In the genomic region with DNA sequence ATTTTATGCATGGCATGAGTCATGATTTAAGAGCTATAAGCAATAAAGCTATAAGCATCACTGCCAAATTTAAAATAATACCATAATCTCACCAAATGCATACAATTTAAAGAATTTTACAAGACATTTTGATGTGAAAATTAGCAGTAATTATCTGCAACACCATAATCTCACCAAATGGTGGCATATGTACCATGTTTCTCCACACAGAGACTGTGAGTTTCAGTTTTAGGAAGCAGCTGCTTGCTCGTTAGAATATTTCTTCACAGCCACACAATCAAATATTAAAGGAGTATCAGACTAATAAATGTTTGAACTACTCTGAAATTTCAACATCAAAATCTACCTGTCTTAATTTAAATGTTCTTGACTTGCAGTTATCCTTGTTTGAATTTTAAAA, we compare ENCODE assay signal across 30 mouse cellular contexts.
DNase-seq lines count a peak whose midpoint lies in the region; ATAC-seq and TF ChIP-seq lines count a peak whose summit lies in the region.
"Had no signal": no experiment of that assay in that cellular context is flagged by ENCODE, and none has a peak within 500 bp of the region (broad histone marks: within the 10 kb centered on the region; RNA-seq: fewer than 3 reads in every experiment).

No protein-coding gene starts in this region.

- H3K27ac ChIP-seq in layer of hippocampus, adult 2 months: no peak overlapping the region
- H3K27ac ChIP-seq: embryonic facial prominence, embryonic 12.5 days; heart, adult 2 months; limb, embryonic 10.5 days; limb, embryonic 15.5 days; liver, embryonic 13.5 days; midbrain, embryonic 15.5 days had no signal

- no peak overlapping the region for H3K4me3 ChIP-seq in layer of hippocampus, adult 2 months
- H3K4me3 ChIP-seq: embryonic facial prominence, embryonic 12.5 days; heart, adult 2 months; heart, embryonic 12.5 days; limb, embryonic 10.5 days; limb, embryonic 15.5 days; liver, embryonic 13.5 days; megakaryocyte, embryonic 14.5 days; midbrain, embryonic 15.5 days had no signal

- peak; percentile 77 for TF ChIP-seq CTCF in layer of hippocampus, adult 2 months (conservative IDR thresholded peaks at IDR 0.05)

- ATAC-seq in frontal cortex, adult (ENCODE audit: low TSS enrichment): peak; percentile 76; the same call in 1 of the 2 replicates
- ATAC-seq: activated CD4-positive, CD25-positive, alpha-beta regulatory T cell, adult 4 months; hindbrain, embryonic 16.5 days; intestine, embryonic 16.5 days; lung, postnatal 0 days; midbrain, embryonic 15.5 days had no signal

- DNase-seq in frontal cortex, postnatal 10 days (ENCODE audit: low spot score in 2 of 2): no peak
- peak in 1 of 2 experiments; percentile 20 for DNase-seq in layer of hippocampus, adult 2 months (ENCODE audit: low spot score in 2 of 2)
- DNase-seq in layer of hippocampus, adult 11-12 months (ENCODE audit: low spot score): no peak
- peak; percentile 28 for DNase-seq in 416B (ENCODE audit: low read depth)
- DNase-seq in brain, adult 2 months (ENCODE audit: low read depth, low spot score): peak; percentile 57
- no peak for DNase-seq in spleen, postnatal 10 days (ENCODE audit: low spot score in 2 of 2)
- DNase-seq: adrenal gland, adult 2 months; adrenal gland, postnatal 36 days; cerebellum, adult 9-10 months; cerebellum, postnatal 36 days; embryo, embryonic 11 days; heart, adult 2 months; heart, postnatal 4 days; kidney, postnatal 25 days; liver, embryonic 13.5 days; lung, adult 18-20 months; lung, postnatal 4 days; right cerebral cortex, postnatal 4 days; thymus, postnatal 25 days had no signal

Comparison
In these comparisons a context has a peak if more than half of its experiments do, and no peak if none do; other contexts are left out.
1. DNase-seq: peak in 416B (single experiment) and brain, adult 2 months (single experiment); none in frontal cortex, postnatal 10 days (0 of 2), layer of hippocampus, adult 11-12 months (single experiment) and spleen, postnatal 10 days (0 of 2).